Mouse (Mus musculus) kidney, adult 2 months (tissue): ENCODE data around the gene Kcnj15.

ENCODE experiments used
- CTCF ChIP-seq: fragments of 200-500 bp; conservative IDR thresholded peaks from 2 replicates; pipeline ENCODE4 v1.5.1; 2011; ENCODE audit warnings: low read depth, mild to moderate bottlenecking, control low read depth, low read length, moderate library complexity, mixed read lengths; ENCODE audit not compliant: insufficient read depth, insufficient read length
- POLR2A ChIP-seq: fragments of 200-500 bp; IDR thresholded peaks from one replicate; pipeline ENCODE4 v1.6.1; 2011; ENCODE audit warnings: low read depth, low read length, control low read depth

DNA sequence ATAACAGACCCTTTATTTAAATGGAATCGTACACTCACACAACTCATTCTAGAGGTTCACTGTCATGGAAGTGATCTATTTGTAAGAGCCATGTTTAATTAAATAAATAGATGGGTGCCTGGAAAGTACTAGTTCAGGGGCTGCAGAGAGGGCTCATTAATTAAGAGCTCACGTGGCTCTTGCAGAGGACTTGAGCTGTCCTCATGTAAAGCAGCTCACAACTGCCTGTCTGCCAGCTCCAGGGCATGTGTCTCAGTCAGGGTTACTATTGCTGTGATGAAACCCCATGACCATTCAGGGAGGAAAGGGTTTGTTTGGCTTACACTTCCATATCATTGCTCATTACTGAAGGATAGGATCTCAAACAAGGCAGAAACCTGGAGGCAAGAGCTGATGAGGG is 37.9 kb upstream of the Kcnj15 start:
- TF ChIP-seq CTCF (no peak), POLR2A (no peak)
